Mouse (Mus musculus): ENCODE measurements around the gene Ceacam15. TPM values are rescaled to one million over a fixed set of nuclear protein-coding genes. Genes with fewer than 3 reads are reported as not detected.
"Not testable (repeated sequence)": the region's sequence is repeated elsewhere in the genome, so short reads cannot be mapped to it uniquely, and the experiment has no call there.

The Ceacam15 gene
- not detected for total RNA-seq (2021)
- long read RNA-seq, experiment 1: 0 reads
- long read RNA-seq, experiment 2: 0 reads

DNA sequence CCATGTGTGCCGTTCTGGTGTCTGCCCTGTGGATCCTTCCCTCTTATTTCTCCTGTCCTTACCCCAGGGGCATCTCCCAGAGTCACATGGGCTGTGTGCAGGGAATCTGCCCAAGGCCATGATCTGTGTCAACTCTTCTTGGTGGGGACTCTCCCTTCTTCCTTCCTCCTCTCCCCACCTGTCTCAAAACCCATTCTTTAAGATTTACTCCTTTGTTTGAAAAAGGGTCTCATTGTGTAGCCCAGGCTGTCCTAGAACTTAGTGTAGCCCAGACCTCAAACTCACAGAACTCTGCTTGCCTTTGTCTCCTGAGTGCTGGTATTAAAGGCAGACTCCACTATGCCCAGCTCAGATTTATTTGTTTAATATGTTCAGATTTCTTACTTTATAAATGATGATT, at the start of gene Ceacam15:
TSS of gene Ceacam15 (minus strand) at position 101 of the 400 bp plus-strand sequence.
- no peak for DNase-seq (ENCODE audit: low spot score)

DNA sequence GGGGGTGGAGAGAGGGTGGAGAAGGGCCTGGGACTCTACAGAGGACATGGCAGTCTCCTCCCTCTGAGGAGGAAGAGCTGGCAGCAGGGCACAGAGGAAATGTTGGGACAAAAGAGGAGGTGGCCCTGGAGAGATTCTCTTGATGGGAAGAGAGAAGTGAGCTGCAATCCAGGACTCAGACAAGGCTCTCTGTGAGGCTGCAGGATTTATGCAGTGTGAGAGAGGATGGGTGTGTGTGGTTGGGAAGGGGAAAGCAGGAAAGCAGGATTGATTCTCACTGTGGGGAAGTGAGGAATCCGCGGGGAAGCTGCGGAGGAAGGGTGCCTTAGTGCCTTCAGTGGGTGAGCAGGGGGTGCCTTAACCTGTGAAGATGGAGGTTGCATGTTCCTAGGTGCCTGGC, 47.0 kb upstream of the Ceacam15 start:
- DNase-seq (ENCODE audit: low spot score): not testable (repeated sequence)

GRCm38 (mm10) chr7:16721629-16722028, 46.1 kb upstream of the Ceacam15 start, which contains the start of gene Ceacam9:
TSS of gene Ceacam9 (plus strand) at chr7:16721929.
- no peak for DNase-seq (ENCODE audit: low spot score)

DNA sequence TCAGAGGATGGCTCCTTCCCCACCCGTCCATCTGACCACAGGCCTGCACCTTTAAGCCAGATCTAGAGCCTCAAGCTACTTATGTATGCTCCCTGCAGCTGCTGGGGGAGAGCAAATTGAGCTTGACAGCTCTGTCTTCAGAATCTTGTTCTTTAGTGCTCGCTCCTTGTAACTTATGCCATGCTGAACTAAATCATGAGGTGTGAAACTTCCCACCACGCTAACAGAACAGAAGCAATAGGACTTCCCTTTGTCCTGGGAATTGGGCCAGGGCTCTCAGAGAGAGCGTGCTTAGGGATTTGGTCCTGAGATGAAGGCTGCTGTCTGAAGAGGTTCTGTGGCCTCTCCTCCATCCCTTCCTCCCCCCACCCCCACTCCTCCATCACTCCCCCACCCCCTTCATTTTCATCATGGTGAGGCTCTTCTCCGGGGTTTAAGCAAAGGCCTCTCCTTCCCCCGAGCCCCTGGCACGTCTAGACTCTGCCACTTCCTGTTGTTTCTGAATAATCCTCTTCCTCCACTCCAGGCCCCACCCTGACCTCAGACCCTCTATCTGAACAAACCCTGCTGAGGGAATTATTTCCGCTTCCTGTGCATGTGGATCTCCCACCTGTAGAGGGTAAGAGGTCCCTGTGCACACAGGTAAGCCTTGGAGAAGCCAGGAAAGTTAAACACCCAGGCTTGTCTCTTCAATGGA, 41.1 kb upstream of the Ceacam15 start:
- DNase-seq (ENCODE audit: low spot score): not testable (repeated sequence)

DNA sequence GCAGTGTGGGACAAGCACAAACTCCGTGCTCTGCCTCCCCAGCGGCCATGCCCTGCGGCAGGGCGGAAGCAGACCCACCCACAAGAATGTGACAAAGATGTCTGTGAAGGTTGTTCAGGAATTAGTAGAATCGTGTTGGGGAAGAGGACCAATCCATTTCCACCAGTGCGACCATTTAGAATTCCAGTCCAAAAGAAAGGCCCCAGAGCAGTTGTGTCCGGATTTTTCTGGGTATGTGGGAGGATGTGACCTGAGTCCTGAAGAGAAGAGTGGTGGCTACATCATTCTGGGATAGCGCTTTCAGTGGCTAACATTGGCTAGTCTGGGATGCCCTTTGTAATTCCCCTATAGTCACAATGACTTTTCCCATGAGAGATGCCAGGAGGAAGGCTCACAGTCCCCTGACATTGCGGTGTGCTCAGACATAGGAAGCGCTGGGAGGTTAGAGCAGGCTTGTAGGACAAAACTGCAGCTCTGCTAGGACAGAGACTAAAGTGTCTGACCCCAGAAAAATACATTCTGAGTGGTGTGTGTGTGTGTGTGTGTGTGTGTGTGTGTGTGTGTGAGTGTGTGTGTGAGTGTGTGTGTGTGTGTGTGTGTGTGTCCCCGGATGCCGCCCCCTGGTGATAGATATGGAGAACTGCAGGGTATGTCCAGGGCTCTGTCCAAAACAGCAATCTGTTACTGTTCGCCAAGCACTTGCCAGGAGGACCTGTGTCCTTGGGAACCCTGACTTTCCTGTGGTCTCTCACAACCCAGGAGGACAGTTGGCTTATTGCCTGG, 37.3 kb upstream of the Ceacam15 start:
- DNase-seq (ENCODE audit: low spot score): no peak

GRCm38 (mm10) chr7:16710604-16711003, 35.1 kb upstream of the Ceacam15 start:
- DNase-seq (ENCODE audit: low spot score): no peak

DNA sequence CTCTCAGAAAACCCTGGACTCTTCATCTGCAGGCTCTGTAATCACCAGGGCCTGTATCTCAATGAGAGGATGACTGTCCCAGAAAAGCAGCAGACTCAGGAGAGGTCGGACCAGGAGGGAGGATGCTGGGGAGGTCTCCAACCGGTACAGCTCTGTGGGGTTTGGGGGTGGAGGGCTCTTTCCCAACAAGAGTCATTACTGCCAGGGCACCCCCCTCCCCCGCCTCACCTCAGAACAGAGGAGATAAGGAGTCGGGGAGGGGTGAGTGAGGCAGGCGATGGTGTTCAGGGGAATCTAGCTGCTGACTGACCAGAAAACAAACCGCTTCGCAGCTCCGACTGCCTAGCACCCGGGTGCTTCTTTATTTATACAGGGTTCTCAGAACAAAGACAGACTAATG, 32.7 kb upstream of the Ceacam15 start:
- DNase-seq (ENCODE audit: low spot score): no peak

- DNase-seq (ENCODE audit: low spot score): no peak
Observed at GRCm38 (mm10) chr7:16706385-16706784, 30.9 kb upstream of the Ceacam15 start.

DNA sequence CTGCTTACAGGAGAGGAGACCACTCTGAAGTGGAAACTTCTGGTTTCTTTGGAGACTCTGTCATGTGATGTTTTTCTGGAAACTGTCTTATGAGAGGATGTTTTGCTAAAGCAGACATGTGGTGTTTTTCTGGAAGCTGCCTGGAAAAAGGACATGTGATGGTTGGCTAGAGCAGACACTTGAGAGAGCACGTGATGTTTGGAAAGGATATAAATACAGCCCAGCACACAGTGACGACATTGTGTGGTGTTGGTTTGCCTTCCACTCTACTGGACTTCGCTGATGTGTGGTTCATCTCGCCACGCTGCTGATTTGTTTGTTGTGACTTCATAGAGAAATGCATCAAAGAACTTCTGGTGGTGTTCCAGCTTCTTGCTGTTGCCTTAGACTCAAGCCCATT, 25.1 kb upstream of the Ceacam15 start:
- DNase-seq (ENCODE audit: low spot score): no peak

DNA sequence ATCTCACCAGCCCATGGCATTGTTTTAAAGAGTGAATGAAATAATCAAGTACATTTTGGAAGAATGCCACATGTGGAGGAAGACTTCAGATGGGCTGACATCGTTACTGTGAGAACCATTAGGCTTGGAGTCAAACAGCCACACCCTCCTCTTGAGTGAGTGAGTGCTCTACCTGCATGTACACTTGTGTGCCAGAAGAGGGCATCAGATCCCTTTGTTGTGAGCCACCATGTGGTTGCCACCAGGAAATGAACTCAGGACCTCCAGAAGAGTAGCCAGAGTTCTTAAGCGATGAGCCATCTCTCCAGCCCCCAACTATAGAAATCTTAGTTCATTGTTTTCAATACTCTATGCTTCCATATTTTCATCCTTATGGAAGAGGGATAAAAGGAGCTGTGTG, 23.5 kb upstream of the Ceacam15 start:
- no peak for DNase-seq (ENCODE audit: low spot score)

- peak; percentile 34 for DNase-seq (ENCODE audit: low spot score)
Observed at GRCm38 (mm10) chr7:16695025-16695424, 19.5 kb upstream of the Ceacam15 start.

DNA sequence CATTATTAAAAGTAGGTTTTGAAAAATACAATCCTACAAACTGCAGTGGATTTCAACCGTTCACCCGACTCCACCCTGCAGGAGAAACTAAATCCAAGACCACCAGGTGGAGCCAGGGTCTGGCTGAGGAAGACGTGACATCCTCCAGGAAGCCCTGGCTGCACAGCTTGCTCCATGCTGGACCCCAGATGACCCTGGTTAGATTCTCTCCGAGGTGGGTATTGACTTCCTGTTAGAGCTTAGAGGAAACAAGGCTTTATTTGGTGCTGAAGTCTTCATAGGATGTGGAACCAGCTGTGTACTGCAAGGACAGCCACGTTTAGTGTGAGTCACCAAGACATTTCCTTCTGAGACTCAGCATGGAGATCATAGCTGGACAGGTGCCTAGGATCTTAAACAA, 13.7 kb upstream of the Ceacam15 start:
- no peak for DNase-seq (ENCODE audit: low spot score)

GRCm38 (mm10) chr7:16680194-16680593, 4.7 kb upstream of the Ceacam15 start:
- DNase-seq (ENCODE audit: low spot score): not testable (repeated sequence)

DNA sequence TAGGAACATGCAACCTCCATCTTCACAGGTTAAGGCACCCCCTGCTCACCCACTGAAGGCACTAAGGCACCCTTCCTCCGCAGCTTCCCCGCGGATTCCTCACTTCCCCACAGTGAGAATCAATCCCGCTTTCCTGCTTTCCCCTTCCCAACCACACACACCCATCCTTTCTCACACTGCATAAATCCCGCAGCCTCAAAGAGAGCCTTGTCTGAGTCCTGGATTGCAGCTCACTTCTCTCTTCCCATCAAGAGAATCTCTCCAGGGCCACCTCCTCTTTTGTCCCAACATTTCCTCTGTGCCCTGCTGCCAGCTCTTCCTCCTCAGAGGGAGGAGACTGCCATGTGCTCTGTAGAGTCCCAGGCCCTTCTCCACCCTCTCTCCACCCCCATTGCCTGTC, 806 bp downstream of the Ceacam15 start:
- not testable (repeated sequence) for DNase-seq (ENCODE audit: low spot score)

- DNase-seq (ENCODE audit: low spot score): no peak
Observed at GRCm38 (mm10) chr7:16673823-16674222, 1.7 kb downstream of the Ceacam15 start.

- not testable (repeated sequence) for DNase-seq (ENCODE audit: low spot score)
Observed at GRCm38 (mm10) chr7:16668331-16668930, 7.1 kb downstream of the Ceacam15 start.

DNA sequence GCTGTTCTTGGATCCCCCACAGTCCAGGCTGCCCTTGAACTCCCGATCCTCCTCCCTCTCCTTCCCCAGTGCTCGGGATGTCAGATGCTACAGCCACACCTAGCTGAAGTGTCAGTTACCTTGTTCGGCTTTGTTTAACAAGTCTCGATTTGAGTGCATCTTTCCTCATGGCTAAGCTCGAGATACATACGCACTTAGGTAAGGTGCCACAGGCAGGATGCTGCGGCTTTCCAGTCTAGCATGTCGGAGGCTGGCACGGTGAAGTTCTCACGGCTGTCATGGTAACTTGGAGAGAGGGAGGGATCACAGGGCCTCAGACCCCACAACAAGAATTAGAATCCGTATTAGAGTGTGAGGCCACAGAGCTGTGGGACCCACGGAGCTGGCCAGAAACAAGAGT, 31.2 kb downstream of the Ceacam15 start:
- no peak for DNase-seq (ENCODE audit: low spot score)

- DNase-seq (ENCODE audit: low spot score): not testable (repeated sequence)
Observed at GRCm38 (mm10) chr7:16643106-16643505, 32.4 kb downstream of the Ceacam15 start.

DNA sequence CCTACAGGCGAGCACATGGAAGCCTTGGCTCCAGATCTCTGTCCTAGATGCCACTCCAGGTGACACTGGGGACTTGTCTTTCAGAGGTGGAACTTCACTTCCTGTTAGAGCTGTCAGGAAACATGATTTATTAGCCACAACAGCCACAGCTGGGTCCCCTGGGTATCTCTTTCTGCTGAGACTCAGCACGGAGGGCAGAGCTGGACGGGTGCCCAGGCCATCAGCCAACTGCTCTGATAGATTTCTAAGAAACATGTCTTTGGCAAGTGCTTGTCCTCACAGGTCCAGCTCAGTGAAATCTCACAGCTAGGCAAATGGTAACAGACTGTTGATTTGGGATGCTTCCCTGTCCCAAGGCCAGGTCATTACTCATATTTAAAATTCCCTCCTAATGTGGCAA, 36.5 kb downstream of the Ceacam15 start:
- peak; percentile 83 for DNase-seq (ENCODE audit: low spot score)

GRCm38 (mm10) chr7:16635116-16635515, 40.4 kb downstream of the Ceacam15 start:
- peak; percentile 46 for DNase-seq (ENCODE audit: low spot score)

DNA sequence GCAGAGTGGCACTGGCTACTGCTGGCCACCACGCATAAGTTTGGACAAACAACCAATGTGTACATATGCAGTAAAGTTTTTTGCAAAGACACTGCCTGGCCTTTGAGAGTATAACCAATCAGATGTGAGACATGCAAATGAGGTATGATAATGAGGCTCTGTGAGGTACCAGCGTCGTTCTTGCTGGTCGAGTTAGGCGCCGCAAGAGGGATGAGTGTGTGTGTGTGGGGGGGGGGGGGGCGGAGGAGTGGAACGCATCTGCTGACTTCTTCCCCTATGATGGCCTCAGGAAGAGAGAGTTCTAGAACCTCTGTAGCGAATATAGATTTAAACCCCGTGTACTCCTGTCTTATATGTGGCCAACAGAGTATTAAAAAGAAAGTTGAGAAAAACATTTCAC, 41.6 kb downstream of the Ceacam15 start:
- not testable (repeated sequence) for DNase-seq (ENCODE audit: low spot score)

DNA sequence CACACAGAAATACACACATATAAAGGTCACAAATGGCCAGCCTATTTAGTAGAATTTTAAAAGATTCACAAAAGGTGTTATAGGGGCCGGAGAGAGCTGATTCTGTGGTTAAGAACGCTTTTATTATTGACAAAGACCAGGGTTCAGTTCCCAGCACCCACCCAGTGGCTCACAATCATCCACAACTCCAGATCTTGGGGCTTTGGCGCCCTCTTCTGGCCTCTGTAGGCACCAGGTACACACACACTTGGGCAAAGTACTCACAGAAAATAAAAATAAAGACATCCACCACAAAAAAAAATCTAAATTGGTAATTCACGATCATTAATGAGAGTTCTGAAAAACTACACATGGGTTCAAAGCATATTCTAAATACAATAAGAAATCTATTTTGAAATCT, 43.6 kb downstream of the Ceacam15 start:
- no peak for DNase-seq (ENCODE audit: low spot score)
